Mouse (Mus musculus) cortical plate, adult 2 months (tissue): ENCODE measurements at regions not wholly inside any gene's neighbourhood (a gene's known extent, or its start where the extent isn't known, plus 50 kb on each side); places are given as distances from the start of the nearest gene placed in this dataset.
"Not testable (repeated sequence)": the region's sequence is repeated elsewhere in the genome, so short reads cannot be mapped to it uniquely, and the experiment has no call there.

Experiments used
- H3K27ac ChIP-seq: fragments of 200-500 bp; 2 replicates; pipeline ENCODE4 v1.5.1; 2012; ENCODE audit warnings: low read length, control low read depth, inconsistent platforms; ENCODE audit not compliant: insufficient read depth
- H3K4me1 ChIP-seq: fragments of 200-500 bp; 2 replicates; pipeline ENCODE4 v1.6.1; 2011; ENCODE audit warnings: low read length; ENCODE audit not compliant: control insufficient read depth, insufficient read depth
- H3K4me3 ChIP-seq: fragments of 200-500 bp; 2 replicates; pipeline ENCODE4 v1.5.1; 2011; ENCODE audit warnings: mild to moderate bottlenecking, low read length, control low read depth; ENCODE audit not compliant: insufficient read depth
- CTCF ChIP-seq: fragments of 200-500 bp; IDR thresholded peaks from 2 replicates; pipeline ENCODE4 v1.5.1; 2011; ENCODE audit warnings: mild to moderate bottlenecking, control low read depth, low read length; ENCODE audit not compliant: insufficient read depth; ENCODE audit errors: extremely low read depth
- POLR2A ChIP-seq: fragments of 200-500 bp; IDR thresholded peaks from 2 replicates; pipeline ENCODE4 v1.6.1; 2011; ENCODE audit warnings: mild to moderate bottlenecking, low read length, control low read depth; ENCODE audit not compliant: insufficient read depth; ENCODE audit errors: extremely low read depth

GRCm38 (mm10) chr17:59179018-59179417, 165.8 kb upstream of the Nudt12 start:
- Histone ChIP-seq H3K27ac (no peak overlapping the region), H3K4me3 (no peak overlapping the region), H3K4me1 (no peaks in the 10 kb centered on the region)
- TF ChIP-seq CTCF: no peak
- TF ChIP-seq POLR2A: no peak

DNA sequence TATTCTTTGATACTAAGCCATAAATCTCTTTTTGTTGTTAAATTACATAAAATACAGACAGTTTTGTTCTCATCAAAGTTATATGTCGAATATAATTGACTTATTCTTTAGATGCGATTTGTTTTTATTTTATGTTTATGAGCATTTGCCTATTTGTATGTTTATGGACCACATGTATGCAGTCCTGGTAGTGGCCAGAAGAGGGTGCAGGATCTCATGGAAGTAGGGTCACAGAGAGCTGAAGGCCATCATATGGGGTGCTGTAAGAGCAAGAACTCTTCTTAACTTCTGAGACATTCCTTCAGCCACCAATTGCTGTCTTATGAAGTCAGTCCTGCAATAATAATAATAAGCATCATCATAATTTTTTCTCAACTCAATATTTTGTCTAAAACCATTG, 143.2 kb upstream of the Nudt12 start:
- Histone ChIP-seq H3K4me3 (no peak overlapping the region), H3K4me1 (no peaks in the 10 kb centered on the region), H3K27ac (no peak overlapping the region)
- no peak for TF ChIP-seq CTCF
- no peak for TF ChIP-seq POLR2A

DNA sequence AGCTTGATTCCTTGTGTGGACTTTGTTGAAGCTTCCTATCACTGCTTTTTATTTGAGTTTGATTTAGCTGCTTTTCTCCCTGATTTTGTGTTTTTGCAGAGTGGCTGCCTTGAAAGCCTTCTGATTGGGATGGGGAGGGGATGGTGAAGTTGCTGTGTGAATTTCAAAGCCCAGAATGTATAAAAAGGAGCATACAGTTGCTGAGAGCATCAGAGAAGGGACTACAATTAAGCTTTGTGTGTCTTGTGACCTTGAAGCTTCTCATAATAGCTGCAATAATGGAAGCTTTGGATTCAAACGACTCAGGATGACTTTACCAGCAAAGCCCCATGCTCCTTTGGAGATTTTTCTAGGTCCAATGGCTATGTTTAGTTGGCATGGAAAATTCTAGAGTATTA, 130.6 kb upstream of the Nudt12 start:
- Histone ChIP-seq H3K4me1 (no peaks in the 10 kb centered on the region), H3K4me3 (no peak overlapping the region), H3K27ac (no peak overlapping the region)
- TF ChIP-seq CTCF (no peak), POLR2A (no peak)

GRCm38 (mm10) chr17:59142995-59143759, 130.0 kb upstream of the Nudt12 start:
- Histone ChIP-seq H3K4me3 (no peak overlapping the region), H3K27ac (no peak overlapping the region), H3K4me1 (no peaks in the 10 kb centered on the region)
- no peak for TF ChIP-seq CTCF
- no peak for TF ChIP-seq POLR2A

GRCm38 (mm10) chr17:59138791-59139190, 125.6 kb upstream of the Nudt12 start:
- H3K4me3 ChIP-seq: no peak overlapping the region
- H3K27ac ChIP-seq: no peak overlapping the region
- TF ChIP-seq POLR2A (no peak), CTCF (no peak)

DNA sequence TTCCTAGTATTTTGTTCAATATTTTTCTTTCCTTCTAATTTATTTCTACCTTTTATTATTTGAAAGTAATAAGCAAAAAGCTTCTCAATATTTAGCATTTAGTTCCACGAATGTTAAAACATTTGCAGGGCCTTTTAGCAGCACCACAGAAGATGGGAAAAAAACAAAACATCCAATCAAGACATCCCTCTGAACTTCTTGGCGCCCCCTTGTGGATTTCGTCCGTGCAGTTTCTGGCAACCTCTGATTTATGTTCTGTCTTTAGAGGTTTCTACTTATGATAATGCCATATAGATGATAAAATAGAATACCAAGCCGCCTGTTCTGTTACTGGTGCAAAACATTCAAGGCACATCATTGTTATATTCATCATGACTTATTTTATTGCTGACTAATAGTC, 86.2 kb upstream of the Nudt12 start:
- no peak overlapping the region for H3K4me3 ChIP-seq
- no peak for TF ChIP-seq POLR2A
- peak; percentile 48 for TF ChIP-seq CTCF
- no peak overlapping the region for H3K27ac ChIP-seq
- H3K4me1 ChIP-seq: no peaks in the 10 kb centered on the region

More at GRCm38 (mm10) chr17:59138791-59139190, 125.6 kb upstream of the Nudt12 start:
- H3K4me1 ChIP-seq: no peaks in the 10 kb centered on the region

DNA sequence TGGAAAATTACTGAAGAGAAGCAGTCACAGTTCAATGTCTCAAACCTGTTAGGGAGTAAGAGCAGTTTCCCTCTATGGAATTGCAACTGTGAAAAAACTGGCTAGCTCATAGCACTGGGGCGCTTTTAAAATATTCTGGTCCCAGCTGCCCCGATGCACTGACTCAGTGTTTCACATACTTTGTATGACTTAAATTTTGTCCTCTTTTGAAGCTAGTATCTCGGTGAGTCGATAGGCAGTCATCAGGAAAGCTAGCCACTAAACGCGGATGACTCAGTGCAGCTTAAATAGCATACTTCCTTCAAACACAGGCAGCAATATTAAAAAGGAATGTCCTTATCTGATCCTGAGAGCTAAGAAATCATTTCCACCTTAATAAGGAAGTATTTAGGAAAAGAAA, 63.7 kb upstream of the Nudt12 start:
- H3K4me1 ChIP-seq, H3K4me3 ChIP-seq: not testable (repeated sequence)

GRCm38 (mm10) chr17:59076361-59076760, 63.2 kb upstream of the Nudt12 start:
- H3K27ac ChIP-seq: not testable (repeated sequence)

More for the DNA sequence above, 63.7 kb upstream of the Nudt12 start:
- H3K27ac ChIP-seq: not testable (repeated sequence)

More at GRCm38 (mm10) chr17:59076361-59076760, 63.2 kb upstream of the Nudt12 start:
- H3K4me3 ChIP-seq, H3K4me1 ChIP-seq: not testable (repeated sequence)
